Mouse (Mus musculus) left cerebral cortex, adult 8-10 months (tissue): ENCODE data around the gene Pde4c. TPM values are rescaled to one million over a fixed set of nuclear protein-coding genes. Genes with fewer than 3 reads are reported as not detected.

Experiments
- DNase-seq, 2 experiments: peaks; one replicate each; pipeline ENCODE4 v3.0.0; 2022; ENCODE audit warnings: low spot score in 2 of 2
- total RNA-seq, 4 experiments: library from RNA; stranded (reverse); gene quantifications; 2 replicates each; pipeline ENCODE4 v1.2.4; 2022

Gene Pde4c
- total RNA-seq = 1 to 10 TPM; 1.7 to 2.8 (median 2.2) TPM

DNA sequence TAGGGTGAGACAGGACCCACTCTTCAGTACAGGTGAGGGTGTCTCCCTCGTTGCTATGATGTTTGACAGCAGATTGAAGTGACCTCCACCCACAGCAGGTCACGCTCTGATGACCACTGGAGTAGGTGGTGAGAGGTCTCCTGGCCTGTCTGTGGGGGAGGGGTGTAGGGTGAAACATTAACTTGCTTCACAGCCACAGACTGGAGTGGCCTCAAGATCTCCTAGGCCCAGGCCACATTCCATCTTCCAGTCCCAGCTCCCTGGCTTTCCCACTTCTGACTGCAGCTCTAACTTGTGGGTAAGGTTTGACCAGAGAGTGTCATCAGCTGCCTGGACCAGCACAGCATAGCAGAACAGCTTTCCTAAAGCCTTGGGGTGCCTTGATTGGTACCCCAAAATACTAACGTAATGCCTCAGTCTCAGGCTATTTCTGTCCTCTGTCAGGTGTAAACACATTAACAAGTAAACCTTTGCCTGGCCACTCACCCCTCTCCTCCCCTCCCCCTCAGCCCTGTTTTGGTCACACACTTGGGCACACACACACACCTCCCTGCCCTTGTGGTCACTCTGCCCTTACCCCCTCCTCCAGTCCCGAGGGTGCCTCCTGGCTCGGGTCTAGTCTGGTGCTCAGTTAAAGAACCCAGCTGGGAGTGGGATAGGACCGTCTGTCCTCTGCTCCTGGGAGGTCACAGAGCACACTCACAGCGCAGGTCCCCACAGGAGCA is at the start of gene Pde4c:
TSS of gene Pde4c (plus strand) at position 235 of the 725 bp plus-strand sequence.
- no peak for DNase-seq

DNA sequence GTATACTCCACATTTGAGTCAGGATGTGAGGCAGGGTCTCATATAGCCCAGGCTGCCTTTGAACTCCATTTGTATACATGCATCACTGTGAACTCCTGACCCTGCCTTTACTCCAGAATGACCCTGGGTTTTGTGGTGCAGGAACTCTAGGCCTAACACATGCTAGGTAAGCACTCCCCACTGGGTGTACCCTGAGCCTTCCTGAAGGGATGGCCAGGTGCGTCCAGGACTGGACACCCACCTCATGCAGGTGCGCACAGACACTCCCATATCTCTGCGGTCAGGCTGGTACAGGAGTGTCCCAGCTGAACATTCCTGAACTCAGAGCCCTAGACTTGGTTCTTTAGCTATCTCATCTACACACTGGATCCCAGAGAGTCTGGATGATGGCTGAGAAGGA is 49.4 kb upstream of the Pde4c start:
- DNase-seq = no peak

DNA sequence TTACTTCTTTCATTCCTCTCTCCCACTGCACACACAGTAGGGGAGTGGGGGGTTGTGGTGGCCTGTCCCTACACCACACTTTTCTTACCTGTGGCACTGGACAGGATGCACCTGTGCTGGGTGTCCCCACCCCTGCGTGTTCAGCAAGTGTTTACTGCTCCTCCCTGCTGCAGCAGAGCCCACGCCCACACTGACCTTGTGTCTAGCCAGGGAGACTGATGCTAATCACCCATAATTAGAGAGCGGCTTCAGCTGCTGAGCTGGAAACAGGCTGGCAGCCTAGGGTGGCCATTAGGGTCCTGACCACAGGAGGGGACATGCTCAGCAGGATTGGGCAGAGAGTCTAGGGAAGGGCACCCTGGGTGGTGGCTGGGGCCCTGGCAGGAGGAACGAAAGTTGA is 48.8 kb upstream of the Pde4c start:
- no peak for DNase-seq

DNA sequence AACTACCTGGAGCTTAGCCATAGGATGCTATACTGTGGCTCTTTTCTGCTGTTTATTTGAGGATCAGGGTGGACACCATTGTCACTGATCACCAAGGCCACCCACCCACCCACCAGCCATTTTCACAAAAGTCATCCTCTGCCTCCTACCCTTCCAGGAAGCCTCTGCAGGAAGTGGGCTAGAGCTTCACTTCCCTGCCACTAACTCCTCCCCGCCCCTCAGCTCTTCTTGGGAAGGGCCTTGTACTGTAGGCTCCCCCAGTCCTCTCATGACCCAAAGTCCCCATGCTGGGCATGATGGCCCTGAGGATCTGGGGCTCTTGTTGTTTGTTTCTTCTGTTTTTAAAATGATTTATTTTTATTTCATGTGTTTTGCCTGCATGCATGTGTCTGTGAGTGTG is 48.2 kb upstream of the Pde4c start:
- DNase-seq = no peak

DNA sequence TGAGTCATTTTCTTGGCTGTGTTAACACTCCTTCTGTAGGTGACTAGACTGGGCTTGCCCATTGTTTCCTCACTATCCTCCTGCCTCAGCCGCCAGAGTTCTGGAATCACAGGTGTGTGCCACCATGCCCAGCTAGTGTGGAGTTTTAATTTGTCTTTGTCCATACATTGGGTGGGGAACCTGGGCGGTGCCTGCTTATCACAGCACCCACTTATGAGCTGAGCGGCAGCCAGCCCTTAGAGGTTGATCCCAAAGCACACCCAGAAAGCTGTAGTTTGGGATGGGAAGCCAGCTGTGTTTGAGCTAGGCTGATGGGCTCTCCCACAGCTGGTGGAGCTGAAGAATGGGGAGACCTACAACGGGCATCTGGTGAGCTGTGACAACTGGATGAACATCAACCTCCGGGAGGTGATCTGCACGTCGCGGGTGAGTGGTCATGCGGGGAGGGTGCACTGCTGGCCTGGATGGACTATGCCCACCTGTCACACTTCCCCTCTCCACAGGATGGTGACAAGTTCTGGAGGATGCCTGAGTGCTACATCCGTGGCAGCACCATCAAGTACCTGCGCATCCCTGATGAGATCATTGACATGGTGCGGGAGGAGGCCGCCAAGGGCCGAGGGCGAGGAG is 46.0 kb upstream of the Pde4c start:
- DNase-seq = no peak

DNA sequence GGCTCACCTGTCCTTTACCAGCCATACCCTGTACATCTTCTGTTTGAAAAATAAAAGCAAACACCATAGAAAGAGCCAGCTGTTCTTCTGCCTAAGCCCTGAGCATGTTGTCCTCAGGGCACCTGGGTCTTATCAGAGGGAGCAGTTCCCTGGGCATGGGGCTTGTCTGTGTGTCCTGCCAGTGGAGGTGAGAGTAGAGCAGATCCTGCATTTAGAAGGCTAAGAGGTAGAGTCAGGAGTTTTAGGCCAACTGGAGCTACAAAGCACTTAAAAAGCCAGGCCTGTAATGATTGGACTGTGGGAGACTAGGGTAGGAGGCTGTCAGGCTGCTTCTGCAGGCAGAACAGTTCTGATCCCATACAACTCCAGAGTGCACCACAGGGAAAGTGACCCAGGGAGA is 44.8 kb upstream of the Pde4c start:
- DNase-seq = no peak

DNA sequence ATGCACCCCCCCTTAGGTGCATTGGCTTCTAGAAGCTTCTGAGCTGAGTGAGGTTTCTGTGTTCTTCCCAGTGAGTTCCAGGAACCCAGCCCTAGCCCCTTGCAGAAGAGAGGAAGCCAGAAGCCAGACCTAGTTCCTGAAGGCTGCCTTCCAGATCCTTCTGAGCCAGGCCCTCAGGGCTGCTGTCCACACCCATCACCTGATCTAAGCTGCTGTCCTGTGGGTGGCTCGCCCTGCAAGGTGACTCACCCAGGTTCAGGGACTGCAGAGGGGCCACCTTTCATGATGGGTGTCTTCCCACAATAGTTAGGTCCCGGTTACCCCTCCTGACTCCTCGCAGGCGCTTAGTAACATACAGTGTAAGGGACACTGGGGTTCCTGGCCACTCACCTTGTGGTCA is 44.1 kb upstream of the Pde4c start:
- DNase-seq = no peak

DNA sequence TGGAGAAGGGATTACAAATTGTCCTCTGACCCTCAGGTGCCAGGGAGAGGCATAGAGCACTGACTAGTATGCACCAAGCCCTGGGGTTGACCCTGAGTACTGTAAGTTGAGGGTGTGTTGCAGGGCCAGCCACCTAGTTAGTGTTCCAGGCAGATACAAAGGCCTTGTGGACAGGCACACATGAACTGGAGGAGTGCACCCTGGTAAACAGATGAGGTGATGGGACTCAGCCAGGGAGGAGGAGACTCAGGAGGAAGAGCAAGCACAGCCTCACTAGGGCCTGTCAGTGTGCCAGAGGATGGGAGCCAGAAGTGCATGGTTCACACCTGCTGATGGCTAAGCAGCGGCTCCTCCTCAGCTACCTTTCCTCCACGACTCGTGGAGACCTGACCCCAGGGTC is 43.5 kb upstream of the Pde4c start:
- no peak for DNase-seq

DNA sequence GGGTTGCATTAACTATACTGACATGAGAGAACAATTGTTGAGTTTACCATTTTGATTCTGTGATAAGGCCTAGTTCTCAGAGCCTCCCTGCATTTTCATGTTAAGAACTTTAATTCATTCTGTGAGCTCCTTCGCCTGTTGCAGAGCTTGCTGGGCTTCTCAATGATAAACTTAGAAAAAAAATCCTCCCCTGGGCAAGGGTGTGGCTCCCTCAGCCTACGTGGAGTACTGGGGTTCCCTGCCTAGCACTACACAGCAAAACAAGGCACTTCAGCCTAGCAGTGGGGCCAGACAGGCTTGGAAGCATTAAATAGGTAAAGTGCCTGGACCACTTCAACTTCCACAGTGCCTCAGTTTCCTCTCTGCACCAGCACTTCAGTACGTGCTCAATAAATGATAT is 42.1 kb upstream of the Pde4c start:
- no peak for DNase-seq

DNA sequence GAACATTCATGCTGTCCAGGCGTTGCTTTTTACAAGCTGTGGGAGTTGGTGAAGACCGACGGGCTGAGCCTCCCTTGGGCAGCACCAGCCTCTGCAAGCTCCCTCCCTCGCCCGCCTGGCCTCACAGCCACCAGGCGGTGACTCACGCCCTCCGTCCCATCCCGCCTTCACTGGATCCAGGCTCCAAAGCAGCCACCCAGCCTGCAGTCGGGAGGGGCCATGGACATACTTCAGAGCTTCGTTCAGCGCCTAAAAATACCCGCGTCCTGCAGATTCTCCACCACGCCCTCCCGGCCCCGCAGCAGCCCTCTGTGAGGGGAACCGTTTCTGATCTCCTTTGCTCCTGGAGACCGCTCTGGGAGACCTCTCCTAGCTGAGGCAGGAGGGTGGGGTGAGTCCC is 41.3 kb upstream of the Pde4c start:
- DNase-seq = peak in 1 of 2 experiments; percentile 82

DNA sequence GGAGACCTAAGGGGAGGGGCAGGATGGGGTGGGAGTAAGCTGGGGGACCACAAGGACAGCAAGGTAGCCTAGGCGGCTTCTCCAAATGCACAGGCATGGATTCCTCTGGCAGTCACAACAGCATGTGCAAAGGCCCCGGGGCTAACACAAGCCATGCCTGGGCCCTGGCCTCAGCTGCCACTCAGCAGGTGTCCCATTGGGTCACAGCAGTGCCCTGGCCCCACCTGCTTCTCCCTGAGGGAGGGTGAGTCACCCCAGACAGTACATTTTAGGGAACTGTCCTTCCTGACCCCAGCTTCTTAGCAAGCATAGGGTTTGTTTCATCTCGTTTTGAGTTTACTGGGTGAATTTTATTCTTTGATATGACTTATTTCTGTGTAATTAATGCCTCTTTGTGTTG is 40.8 kb upstream of the Pde4c start:
- DNase-seq = no peak

DNA sequence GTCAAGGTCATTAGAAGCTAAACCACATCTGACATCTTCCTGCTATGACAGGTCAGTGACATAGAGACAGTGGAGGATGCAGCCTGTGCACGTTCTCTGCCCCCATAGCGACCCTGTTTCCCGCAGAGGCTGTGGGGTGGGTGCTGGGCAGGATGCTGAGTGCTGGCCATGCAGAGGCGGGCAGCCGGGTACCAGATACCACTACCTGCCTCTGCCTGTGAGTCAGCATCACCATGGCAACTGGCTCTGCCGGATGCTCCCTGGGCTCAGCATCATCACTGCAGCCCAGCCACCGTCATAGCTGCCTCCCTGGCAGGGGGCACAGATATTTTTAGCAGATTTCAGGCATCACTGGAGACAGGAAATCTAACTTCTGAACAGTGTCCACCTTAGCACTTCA is 39.2 kb upstream of the Pde4c start:
- DNase-seq = peak in 1 of 2 experiments; percentile 95

DNA sequence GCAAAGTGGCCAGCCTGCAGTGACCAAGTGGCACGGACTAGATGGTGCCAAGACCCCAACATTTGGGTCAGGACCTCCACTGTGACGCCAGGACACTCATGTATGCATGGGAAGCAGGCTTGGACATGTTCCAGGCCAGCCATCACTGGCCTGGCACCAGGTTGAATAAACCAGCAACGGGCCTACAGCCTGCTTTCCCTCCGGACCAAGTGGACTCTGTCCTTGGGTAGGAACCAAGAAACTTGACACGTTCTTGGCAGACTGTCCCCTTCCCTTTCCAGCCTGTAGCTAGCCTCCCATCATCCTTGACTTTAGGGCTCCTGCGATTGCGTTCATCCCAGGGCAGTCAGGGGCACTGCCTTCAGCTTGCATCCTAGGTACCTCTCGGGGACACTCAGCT is 35.9 kb upstream of the Pde4c start:
- DNase-seq = no peak

DNA sequence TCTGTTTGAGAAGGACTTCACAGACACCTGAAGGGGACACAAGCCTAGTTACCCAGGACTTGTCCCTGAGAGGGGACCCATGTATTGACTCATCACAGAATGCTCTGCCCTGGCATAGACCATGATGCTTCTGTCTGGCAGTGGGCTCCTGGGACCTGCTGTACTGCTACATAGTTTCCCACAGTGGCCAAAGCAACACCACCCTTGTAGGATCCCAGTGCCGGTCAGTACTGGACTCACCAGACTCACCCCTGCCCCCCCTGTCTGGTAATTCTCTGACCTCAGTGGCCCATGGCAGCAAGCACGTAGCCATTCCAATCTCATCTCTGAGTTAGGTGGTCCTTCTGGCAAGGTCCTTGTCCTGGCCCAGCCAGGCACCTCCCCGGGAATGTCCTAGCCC is 35.4 kb upstream of the Pde4c start:
- no peak for DNase-seq

DNA sequence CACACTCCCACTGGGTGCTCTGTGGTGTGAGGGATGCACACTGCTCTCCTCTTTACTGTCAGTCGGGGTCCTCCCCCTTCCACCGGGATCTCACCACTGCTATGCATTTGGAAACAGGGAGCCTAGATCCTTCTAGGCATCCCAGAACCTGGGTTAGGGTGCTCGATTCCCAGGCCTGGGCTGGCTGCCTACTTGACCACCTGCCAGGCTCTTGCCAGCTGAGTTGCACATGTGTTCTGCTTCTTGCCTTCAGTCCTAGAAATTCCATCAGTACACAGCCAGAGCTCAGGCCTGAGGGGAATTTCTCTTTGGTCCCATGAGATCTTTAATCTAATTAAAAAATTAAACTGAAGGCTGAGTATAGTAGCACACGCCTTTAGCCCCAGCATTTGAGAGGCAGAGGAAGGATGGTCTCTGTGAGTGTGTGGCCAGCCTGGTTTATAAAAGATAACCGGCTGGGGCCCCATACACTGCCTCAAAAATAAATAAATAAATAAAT is 33.6 kb upstream of the Pde4c start:
- no peak for DNase-seq

DNA sequence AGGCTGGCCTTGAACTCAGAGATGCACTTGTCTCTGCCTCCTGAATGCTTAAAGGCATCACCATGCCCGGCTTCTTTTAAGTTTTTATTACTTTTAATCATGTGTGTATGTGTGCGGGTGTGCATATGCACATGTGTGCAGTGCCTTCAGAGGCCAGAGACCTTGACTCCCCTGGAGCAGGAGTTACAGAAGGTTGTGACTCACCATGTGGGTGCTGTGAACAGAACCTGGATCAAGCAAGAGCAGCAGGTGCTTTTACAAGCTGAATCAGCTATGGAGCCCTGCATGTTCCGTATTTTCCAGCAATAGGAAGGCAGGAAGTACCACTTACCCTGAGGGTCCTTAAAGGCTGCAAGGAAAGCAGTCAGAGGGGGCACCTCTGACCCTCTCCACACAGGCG is 32.3 kb upstream of the Pde4c start:
- no peak for DNase-seq

DNA sequence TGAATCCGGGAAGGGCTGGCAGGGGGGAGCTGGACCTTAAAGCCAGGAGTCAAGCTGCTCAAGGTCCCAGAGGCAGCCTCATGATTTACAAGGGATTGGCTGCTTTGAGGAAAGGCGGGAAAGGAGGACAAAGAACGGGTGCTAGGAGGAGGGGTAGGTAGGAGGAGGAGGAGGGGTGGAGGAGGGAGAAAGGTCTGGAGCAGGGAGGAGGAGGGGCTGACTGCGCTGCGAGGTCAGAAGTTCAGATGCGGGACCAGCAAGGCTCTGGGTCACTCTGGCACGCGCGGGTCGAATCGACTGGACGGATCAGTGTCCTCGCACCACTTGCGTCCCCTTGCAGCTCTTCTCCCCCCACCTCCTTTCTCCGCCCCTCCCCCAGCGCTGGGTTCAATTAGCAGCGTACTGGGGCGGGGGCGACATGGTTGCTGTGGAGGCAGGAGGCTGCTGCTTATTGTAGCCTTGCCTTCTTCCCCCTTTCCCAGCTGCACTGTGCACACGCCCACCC is 31.7 kb upstream of the Pde4c start:
- no peak for DNase-seq

DNA sequence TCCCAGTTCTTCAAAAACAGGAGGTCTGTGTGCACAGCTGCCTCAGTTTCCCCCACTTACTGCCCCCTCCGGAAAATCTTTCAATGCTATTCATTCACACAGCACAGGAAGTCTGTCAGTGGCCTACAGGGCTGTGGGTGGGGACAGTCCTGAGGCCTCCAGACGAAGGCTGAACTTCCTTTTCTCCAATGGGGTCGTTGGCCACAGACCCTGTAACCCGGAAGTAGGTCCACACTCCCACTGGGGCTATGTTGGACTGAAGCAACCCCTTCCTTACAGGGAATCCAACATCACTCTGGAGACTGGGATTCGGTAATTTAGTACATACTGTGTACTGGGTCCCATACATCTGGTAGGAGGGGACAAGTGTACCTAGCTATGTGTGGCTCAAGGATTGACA is 29.9 kb upstream of the Pde4c start:
- DNase-seq = no peak

DNA sequence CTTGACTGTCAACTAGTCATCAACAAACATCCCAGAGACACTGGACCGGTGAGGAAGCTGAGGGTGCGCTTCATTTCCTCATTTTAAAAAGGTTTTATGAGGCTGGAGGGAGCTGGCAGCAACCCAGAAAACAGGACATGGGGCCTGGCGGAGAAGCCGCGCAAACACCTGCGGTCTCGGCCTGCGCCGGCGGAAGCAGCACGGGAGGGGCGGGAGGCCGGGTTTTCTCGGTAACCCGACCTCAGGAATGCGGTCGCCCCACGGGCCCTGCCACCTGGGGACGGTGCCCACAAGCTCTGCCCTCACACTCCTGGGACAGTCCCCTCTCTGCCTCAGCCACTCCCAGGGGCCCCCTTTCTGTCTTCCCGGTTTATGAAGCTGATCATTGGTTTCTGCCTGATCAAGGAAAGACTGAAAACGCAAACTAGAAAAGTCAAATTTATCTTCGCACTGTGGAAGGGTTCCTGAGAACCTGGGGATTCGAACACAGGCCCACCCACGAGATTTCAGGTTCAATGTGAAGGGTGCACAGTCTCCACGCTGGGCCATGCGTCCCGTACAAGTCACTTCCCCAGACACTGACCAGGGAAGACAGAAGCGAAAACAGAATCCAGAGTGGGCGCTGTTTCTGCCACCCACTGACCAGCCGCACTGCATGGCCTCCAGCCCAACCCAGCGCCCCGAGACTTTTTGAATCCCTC is 28.1 kb upstream of the Pde4c start:
- no peak for DNase-seq

DNA sequence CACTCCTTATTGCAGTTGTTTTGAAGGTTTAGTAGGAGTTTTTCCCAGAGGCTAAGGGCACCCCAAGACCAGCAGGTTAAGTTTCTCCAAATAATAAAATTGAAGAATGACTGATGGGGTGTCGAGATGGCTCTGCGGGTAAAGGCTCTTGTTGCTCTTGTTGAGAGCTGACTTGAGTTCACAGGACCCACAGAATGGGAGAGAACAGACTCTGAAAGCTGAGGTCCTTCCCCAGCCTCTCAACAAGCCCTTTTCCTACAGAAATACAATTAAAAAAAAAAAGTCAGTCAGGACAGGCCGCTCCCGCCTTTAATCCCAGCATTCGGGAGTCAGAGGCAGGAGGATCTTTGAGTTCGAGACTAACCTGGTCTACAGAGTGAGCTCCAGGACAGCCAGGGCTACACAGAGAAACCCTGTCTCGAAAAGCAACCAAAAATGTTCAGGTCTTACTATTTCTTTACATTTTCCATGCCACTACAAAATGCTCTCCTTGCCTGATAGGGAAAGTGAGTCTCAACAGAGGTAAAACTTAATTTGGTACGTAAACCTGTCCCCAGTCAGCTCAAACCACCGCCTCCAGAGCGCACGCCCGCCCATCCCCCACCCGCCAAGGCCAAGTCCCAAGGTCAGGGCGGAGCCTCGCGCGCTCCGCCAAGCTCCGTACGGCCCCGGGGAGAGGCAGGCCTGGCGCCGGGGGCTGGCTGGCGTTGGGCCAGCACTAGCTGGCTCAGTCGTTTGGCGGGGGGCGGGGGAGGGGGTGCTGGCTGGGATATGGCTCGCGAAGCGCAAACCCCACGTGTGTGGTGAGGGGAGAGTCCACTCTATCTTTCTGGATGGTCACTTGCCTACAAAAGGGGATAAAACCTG is 27.3 kb upstream of the Pde4c start:
- no peak for DNase-seq

DNA sequence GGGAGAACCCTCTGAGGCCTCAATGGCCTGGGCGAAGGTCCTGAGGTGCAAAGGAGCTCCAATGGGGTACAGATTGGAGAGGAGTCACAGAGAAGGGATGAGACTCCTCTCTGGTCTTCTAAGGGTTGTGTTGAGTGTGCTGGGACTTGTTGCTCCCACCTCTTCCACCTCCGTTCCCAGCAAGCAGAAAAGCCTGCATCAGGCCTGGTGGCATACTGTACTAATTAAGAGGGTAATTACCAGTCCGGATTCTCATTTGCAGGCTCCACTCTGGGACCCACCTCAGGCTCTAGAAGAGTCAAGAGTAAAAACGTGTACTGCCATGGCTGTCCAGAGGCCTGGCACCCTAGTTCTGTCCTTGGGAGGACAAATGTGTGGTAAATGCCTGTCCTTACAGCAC is 26.6 kb upstream of the Pde4c start:
- DNase-seq = no peak
